Mouse (Mus musculus) c-Kit-negative CD71-positive TER-119-positive erythroid progenitor cells, embryonic 14.5 days (primary cell): ENCODE results near the gene Nup107.

Experiments
- DNase-seq: peaks from one replicate; pipeline ENCODE4 v3.0.0-alpha.2; 2013; ENCODE audit warnings: low read depth, low spot score

Nup107 gene

GRCm38 (mm10) chr10:117777501-117778327 lies 14.8 kb downstream of the Nup107 start:
- DNase-seq, result no peak

- DNase-seq, result no peak
These were observed 15.4 kb downstream of the Nup107 start for GRCm38 (mm10) chr10:117777103-117777470.

- no peak for DNase-seq
These were observed 16.0 kb downstream of the Nup107 start for GRCm38 (mm10) chr10:117776281-117777102.

- no peak for DNase-seq
These were observed 16.9 kb downstream of the Nup107 start for GRCm38 (mm10) chr10:117775401-117776144.

GRCm38 (mm10) chr10:117774817-117775120 lies 17.7 kb downstream of the Nup107 start:
- no peak for DNase-seq

GRCm38 (mm10) chr10:117774011-117774816 lies 18.3 kb downstream of the Nup107 start:
- no peak for DNase-seq

- DNase-seq, result no peak
These were observed 19.3 kb downstream of the Nup107 start for GRCm38 (mm10) chr10:117773106-117773720.

GRCm38 (mm10) chr10:117772364-117773105 lies 20.0 kb downstream of the Nup107 start:
- DNase-seq, result no peak

- DNase-seq, result no peak
These were observed 21.4 kb downstream of the Nup107 start for GRCm38 (mm10) chr10:117771131-117771510.

GRCm38 (mm10) chr10:117770286-117771130 lies 22.0 kb downstream of the Nup107 start:
- no peak for DNase-seq

GRCm38 (mm10) chr10:117769541-117770285 lies 22.8 kb downstream of the Nup107 start:
- DNase-seq, result no peak

- no peak for DNase-seq
These were observed 24.4 kb downstream of the Nup107 start for GRCm38 (mm10) chr10:117768141-117768440.

GRCm38 (mm10) chr10:117767286-117768140 lies 25.0 kb downstream of the Nup107 start:
- no peak for DNase-seq

GRCm38 (mm10) chr10:117766896-117767160 lies 25.7 kb downstream of the Nup107 start:
- no peak for DNase-seq

- no peak for DNase-seq
These were observed 26.2 kb downstream of the Nup107 start for GRCm38 (mm10) chr10:117766111-117766895.

GRCm38 (mm10) chr10:117765116-117765894 lies 27.2 kb downstream of the Nup107 start:
- no peak for DNase-seq

- DNase-seq, result no peak
These were observed 27.9 kb downstream of the Nup107 start for GRCm38 (mm10) chr10:117764598-117764997.
